Mouse (Mus musculus) bone marrow, adult 2 months (tissue): ENCODE results near the gene Raph1.

Source experiments
- CTCF ChIP-seq: fragments of 200-500 bp; IDR thresholded peaks from 2 replicates; pipeline ENCODE4 v1.5.1; 2011; ENCODE audit warnings: low read length, control low read depth; ENCODE audit not compliant: control insufficient read depth, insufficient read depth
- POLR2A ChIP-seq: fragments of 200-500 bp; IDR thresholded peaks from 2 replicates; pipeline ENCODE4 v1.6.1; 2011; ENCODE audit warnings: low read depth, mild to moderate bottlenecking, control low read depth, low read length, borderline replicate concordance; ENCODE audit not compliant: control insufficient read depth

DNA sequence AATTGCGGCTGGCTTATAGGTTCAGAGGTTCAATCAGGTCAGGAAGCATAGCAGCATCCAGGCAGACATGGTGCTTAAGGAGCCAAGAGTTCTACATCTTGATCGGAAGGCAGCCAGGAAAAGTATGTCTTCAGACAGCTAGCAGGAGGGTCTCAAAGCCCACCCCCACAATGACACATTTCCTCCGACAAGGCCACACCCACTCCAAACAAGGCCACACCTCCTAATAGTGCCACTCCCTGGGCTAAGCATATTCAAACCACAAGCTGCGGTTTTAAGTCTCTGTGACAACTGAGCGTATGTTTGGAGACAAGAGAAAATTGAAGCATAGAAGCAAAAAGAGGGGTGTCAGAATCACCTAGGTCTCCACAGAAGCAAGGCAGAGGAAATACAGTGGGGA, 2.3 kb upstream of the Raph1 start:
- TF ChIP-seq CTCF (no peak), POLR2A (no peak)
